Mouse (Mus musculus): ENCODE data around the gene Cul4a.
A peak's percentile ranks its signal among the peaks of the same experiment; 100 is the strongest.
"Not testable (repeated sequence)": the region's sequence is repeated elsewhere in the genome, so short reads cannot be mapped to it uniquely, and the experiment has no call there.

Gene Cul4a

GRCm38 (mm10) chr8:13105087-13105881 lies at the start of gene Cul4a, which contains the start of gene Pcid2:
Gene Cul4a (plus strand): TSS chr8:13105621.
Gene Pcid2 (minus strand): TSS chr8:13105459.
- DNase-seq = peak; percentile 95

GRCm38 (mm10) chr8:13057351-13057750 lies 48.1 kb upstream of the Cul4a start:
- DNase-seq = peak; percentile 50

GRCm38 (mm10) chr8:13060441-13061150 lies 44.8 kb upstream of the Cul4a start, which contains the start of gene Proz:
Gene Proz (plus strand): TSS chr8:13060914.
- DNase-seq = peak; percentile 84

GRCm38 (mm10) chr8:13063112-13063511 lies 42.3 kb upstream of the Cul4a start:
- no peak for DNase-seq

- no peak for DNase-seq
These were observed 32.2 kb upstream of the Cul4a start for GRCm38 (mm10) chr8:13073255-13073654.

GRCm38 (mm10) chr8:13075044-13075443 lies 30.4 kb upstream of the Cul4a start:
- DNase-seq = no peak

GRCm38 (mm10) chr8:13075579-13075978 lies 29.8 kb upstream of the Cul4a start:
- not testable (repeated sequence) for DNase-seq

- DNase-seq = no peak
These were observed 27.9 kb upstream of the Cul4a start for GRCm38 (mm10) chr8:13077542-13077941.

- peak; percentile 82 for DNase-seq
These were observed 732 bp upstream of the Cul4a start for GRCm38 (mm10) chr8:13104691-13105086.

GRCm38 (mm10) chr8:13105908-13106551 lies 609 bp downstream of the Cul4a start:
- peak; percentile 68 for DNase-seq

GRCm38 (mm10) chr8:13107990-13108638 lies 2.7 kb downstream of the Cul4a start:
- no peak for DNase-seq

- no peak for DNase-seq
These were observed 3.5 kb downstream of the Cul4a start for GRCm38 (mm10) chr8:13108967-13109366.

GRCm38 (mm10) chr8:13109416-13109960 lies 4.1 kb downstream of the Cul4a start:
- no peak for DNase-seq

- no peak for DNase-seq
These were observed 6.5 kb downstream of the Cul4a start for GRCm38 (mm10) chr8:13111917-13112316.

- no peak for DNase-seq
These were observed 7.8 kb downstream of the Cul4a start for GRCm38 (mm10) chr8:13113232-13113631.

GRCm38 (mm10) chr8:13117096-13117495 lies 11.7 kb downstream of the Cul4a start:
- DNase-seq = no peak

- DNase-seq = no peak
These were observed 13.1 kb downstream of the Cul4a start for GRCm38 (mm10) chr8:13118516-13118915.

- no peak for DNase-seq
These were observed 15.7 kb downstream of the Cul4a start for GRCm38 (mm10) chr8:13120882-13121665.

GRCm38 (mm10) chr8:13122887-13123421 lies 17.5 kb downstream of the Cul4a start:
- no peak for DNase-seq

- no peak for DNase-seq
These were observed 19.5 kb downstream of the Cul4a start for GRCm38 (mm10) chr8:13124897-13125296.

GRCm38 (mm10) chr8:13132220-13132619 lies 26.8 kb downstream of the Cul4a start:
- DNase-seq = peak; percentile 46

All from kidney, adult 11 months (tissue).